Mouse (Mus musculus) retina, postnatal 1 day (tissue): ENCODE data around the gene Tmem107.
"Not testable (repeated sequence)": the region's sequence is repeated elsewhere in the genome, so short reads cannot be mapped to it uniquely, and the experiment has no call there.

Experiments used
- DNase-seq: peaks from one replicate; pipeline ENCODE4 v3.0.0-alpha.2; 2012

Tmem107 gene

DNA sequence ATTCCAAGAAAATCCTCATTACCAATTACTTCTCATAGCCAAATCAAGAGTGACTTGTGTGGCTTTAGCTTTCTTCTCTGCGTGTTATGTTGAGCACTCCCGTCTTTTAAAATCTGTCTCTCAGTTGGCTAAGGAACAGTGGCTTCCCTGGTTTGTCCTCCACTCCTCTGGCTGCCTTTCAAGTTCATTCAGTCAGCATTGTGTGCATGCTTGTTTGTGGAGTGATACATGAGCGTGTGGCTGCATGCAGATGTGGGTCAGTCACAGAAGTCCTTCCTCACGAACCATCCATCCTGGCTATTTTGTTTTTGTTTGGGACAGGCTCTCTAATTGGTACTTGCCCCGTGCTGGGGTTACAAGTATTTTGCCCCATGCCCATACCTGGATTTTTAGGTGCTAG lies 6.0 kb downstream of the Tmem107 start:
- DNase-seq = no peak

- DNase-seq = no peak
Measured at GRCm38 (mm10) chr11:69077316-69077715, 6.7 kb downstream of the Tmem107 start.

GRCm38 (mm10) chr11:69078041-69078440 lies 7.4 kb downstream of the Tmem107 start:
- no peak for DNase-seq

DNA sequence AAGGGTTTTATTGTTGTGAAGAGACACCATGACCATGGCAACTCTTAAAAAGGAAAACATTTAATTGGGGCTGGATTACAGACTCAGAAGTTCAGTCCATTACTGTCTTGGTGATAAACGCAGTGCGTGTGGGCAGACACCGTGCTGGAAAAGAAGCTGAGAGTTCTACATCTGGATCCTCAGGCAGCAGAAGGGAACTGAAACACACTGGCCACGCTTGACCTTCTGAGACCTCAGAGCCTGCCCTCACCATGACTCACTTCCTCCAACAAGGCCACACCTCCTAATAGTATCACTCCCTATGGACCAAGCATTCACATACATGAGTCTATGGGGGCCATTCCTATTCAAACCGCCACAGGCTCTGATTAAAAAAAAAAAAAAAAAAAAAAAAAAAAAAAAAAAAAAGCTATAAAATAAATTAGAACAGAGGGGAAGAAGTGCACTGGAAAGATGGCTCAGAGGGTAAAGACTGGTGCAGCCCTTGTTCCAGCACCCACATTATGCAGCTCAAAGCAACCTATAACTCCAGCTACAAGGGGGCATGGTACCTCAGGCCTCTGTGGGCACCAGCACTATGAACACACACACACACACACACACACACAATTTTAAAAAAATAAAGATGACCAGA lies 8.3 kb downstream of the Tmem107 start:
- no peak for DNase-seq

DNA sequence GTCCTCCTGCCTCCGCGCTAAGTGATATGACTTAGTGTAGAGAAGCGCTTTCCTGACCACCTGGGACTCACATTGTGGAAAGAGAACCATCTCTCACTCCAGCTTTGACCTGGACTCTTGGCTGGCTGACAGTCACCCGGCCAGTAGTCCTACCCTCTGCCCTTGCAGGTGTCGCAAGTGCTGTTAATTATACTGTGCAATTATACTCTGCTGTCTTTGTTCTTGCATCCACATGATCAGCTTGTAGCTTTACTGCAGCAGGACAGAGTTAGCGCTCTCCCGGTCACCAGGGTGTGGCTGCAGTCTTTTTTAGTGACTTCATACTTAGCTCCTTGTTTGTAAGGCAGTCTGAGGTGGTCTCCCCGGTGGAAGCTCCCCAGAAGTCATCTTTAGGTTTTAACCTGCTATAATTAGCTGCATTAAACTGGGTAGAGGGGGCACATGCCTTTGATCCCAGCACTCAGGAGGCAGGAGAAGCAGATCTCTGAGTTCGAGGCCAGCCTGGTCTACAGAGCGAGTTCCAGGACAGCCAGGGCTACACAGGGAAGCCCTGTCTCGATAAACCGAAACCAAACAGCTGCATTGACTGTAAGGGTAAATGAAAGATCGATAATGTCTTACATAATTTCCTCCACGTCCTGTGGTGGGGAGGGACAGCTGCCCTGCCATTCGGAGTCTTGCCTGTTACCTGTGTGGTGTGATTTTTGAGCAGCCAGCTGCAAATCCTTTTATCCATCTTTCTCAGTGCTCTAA lies 9.7 kb downstream of the Tmem107 start:
- DNase-seq = no peak

- no peak for DNase-seq
Measured at GRCm38 (mm10) chr11:69080855-69081222, 10.2 kb downstream of the Tmem107 start.

DNA sequence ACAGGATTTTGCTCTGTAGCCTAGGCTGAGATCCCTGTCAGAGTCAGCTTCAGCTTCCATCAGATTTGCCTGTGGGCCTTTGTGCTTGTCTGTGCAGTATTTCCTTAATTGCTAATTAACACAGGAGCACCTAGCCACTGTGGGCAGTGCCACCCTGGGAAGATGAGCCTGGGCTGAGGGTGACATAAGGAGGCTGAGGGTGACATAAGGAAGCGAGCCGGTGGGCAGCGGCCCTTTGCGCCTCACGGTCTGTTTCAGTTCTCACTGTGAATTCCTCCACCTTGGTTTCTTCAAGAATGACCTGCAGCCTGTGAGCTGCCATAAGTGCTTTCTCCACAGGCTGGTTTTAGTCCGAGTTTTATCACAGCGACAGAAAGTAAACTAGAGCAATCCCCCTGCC lies 11.0 kb downstream of the Tmem107 start:
- DNase-seq = no peak

DNA sequence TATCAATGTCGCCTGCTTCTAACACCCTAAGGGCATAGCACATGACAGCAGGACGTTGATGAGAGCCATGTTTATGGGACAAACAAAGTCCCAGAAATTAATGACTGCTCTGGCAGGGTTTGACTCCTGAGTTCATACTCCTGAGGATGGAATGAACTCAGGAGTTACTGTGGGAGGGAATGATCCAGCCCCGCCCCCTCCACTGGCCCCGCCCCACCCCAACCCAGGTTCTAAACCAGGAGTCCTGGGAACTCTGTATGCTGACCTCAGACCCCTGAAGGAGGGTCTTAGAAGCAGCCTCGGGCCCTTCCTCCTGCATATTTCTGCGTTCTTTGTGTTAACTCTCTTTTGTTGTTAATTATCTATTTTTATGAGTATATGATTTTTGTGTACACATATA lies 15.0 kb downstream of the Tmem107 start:
- no peak for DNase-seq

DNA sequence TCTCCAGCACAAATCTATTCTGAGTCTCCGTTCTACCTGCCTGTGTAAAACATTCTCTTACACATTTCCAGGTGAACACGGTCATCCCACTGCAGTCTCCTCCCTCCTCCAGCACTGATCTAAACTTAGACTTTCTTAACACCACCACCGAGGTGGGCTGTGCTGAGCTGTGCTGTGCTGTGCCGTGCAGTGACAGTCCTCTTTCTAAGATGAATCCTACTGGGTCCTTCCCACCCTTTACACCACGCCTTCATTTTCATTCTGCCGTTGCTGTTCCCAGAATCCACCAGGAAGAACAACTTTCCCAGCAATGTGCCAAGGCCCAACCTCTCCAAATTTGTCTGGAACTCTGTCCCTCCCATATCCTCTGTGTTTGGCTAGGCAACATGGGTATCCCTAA lies 15.8 kb downstream of the Tmem107 start:
- DNase-seq = no peak

DNA sequence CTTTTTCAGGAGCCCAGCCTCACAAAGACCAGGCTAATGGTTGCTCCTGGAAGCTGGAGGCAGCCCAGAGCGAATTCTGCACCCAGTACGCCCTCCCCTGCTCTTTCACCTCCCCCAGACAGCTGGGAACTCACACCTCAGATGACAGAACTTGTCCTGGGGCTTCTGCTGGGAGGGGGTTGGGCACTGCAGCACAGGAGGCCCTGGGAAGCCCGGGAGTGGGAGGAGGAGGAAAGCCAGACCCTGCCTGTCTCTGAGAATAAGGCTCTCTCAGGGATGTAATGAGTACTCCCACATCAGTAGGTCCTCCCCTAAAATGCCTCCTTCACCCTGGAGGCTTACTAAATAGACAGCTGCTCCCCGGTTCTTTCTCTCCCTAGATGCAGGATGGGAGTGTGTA lies 16.5 kb downstream of the Tmem107 start:
- peak; percentile 79 for DNase-seq

DNA sequence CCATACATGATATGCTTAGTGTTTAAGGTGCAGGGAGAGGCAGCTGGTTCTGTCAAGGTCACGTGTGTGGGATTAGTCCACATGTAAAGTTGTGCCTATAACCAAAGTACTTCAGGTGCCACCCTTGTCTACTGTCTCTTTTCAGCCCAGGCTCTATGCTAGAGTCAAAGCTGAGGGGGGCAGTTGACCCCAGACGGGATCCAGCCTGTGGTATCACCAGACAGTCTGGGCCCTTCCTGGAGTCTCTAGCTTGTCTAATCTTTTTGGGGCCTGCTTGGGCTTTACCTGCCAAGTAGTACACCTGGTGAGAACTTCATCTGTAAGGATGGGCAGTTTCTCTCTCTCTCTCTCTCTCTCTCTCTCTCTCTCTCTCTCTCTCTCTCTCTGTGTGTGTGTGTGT lies 17.0 kb downstream of the Tmem107 start:
- no peak for DNase-seq

GRCm38 (mm10) chr11:69088103-69088855 lies 17.7 kb downstream of the Tmem107 start, which contains the start of gene Vamp2:
Gene Vamp2 (plus strand): TSS chr11:69088490.
- peak; percentile 94 for DNase-seq

DNA sequence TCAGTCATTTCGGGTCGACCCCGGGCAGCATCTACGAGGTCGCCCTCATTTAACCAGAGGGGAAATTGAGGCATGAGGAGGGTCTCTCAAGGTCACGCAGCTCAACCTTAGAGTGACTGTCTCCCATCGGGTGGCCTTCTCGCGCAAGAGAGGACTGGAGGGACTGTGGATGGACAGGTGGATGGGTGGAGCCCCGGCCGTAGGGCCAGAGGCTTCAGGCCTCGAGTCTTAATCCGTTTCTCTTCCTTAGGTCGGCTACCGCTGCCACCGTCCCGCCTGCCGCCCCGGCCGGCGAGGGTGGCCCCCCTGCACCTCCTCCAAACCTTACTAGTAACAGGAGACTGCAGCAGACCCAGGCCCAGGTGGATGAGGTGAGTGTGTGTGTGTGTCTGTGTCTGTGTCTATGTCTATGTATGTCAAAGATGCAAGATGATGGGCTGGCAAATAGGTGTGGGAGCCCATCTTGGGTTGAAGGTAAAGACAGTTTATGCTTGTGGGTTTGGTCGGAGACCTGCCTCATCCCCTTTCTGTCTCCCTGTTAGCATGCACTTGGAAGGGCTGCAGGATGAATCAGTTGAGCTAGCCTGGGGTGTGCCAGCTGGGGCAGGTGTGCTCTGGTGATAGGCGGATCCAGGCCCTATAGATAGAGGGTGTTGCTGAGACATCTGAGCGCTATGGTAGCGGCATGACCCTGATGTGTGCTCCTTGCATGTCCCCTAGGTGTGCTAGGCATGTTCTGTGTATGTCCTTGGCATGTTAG lies 18.4 kb downstream of the Tmem107 start:
- no peak for DNase-seq

DNA sequence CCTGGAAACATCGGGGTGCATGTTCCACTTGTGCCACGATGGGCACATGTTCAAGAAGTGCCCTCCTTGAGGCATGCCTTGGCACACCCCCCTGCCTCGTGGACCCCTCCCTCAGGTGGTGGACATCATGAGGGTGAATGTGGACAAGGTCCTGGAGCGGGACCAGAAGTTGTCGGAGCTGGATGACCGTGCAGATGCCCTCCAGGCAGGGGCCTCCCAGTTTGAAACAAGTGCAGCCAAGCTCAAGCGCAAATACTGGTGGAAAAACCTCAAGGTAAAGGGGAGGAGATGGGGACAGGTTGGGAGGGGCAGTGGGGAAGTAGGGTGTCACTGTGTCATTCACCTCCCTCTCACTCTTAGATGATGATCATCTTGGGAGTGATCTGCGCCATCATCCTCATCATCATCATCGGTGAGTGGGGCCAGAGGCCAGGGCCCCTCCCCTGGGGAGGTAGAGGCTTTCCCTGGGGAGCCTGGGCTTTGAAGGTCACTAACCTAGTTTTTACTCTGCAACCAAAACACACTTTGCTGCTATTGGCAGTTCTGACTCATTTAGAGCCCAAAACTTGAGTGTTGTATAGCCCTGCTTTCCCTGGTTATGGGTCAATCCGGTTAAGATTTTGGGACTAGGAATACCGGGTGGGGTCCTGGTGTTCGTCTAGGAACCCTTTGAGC lies 19.1 kb downstream of the Tmem107 start:
- no peak for DNase-seq

GRCm38 (mm10) chr11:69090367-69090766 lies 19.8 kb downstream of the Tmem107 start:
- DNase-seq = no peak

GRCm38 (mm10) chr11:69091566-69092385 lies 21.2 kb downstream of the Tmem107 start:
- DNase-seq = no peak

- peak; percentile 81 for DNase-seq
Measured at GRCm38 (mm10) chr11:69092386-69092751, 21.8 kb downstream of the Tmem107 start.

- DNase-seq = no peak
Measured at GRCm38 (mm10) chr11:69092871-69093270, 22.3 kb downstream of the Tmem107 start.

DNA sequence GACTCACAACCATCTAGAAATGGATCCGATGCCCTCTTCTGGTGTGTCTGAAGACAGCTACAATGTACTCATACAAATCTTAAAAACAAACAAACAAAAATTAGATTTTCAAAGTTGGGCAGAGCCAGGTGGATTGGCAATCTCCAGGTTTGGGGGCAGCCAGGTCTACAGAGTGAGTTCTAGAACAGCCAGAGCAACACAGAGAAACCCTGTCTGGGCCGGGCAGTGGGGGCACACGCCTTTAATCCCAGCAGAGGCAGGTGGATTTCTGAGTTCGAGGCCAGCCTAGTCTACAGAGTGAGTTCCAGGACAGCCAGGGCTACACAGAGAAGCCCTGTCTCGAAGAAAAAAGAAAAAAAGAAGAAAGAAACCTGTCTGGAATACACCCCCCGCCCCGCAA lies 23.2 kb downstream of the Tmem107 start:
- not testable (repeated sequence) for DNase-seq

- peak; percentile 100 for DNase-seq
Measured at GRCm38 (mm10) chr11:69094697-69095429, 24.3 kb downstream of the Tmem107 start, which contains the start of gene Per1. Gene Per1 (plus strand): TSS chr11:69095217.
